Mouse (Mus musculus) neural tube, embryonic 14.5 days (tissue): ENCODE data around the gene Abtb2. TPM values are rescaled to one million over a fixed set of nuclear protein-coding genes. Genes with fewer than 3 reads are reported as not detected.
A peak's percentile ranks its signal among the peaks of the same experiment; 100 is the strongest.

Experiments used
- ATAC-seq: fragments of 200-750 bp; cut with Nextera tagmentation; 2 replicates; pipeline ENCODE4 v1.8.0; 2017; ENCODE audit warnings: low read depth, mild to moderate bottlenecking, moderate TSS enrichment, moderate library complexity
- H3K27ac ChIP-seq: fragments of 300-500 bp; sonication (generic); 2 replicates; pipeline ENCODE4 v1.5.1; 2014; ENCODE audit warnings: low read depth, mild to moderate bottlenecking, control low read depth, low read length, moderate library complexity, mixed read lengths
- H3K27me3 ChIP-seq: fragments of 300-500 bp; sonication (generic); 2 replicates; pipeline ENCODE4 v1.6.1; 2014; ENCODE audit warnings: low read length; ENCODE audit not compliant: control insufficient read depth, insufficient read depth
- H3K36me3 ChIP-seq: fragments of 300-500 bp; sonication (generic); 2 replicates; pipeline ENCODE4 v1.6.1; 2014; ENCODE audit warnings: low read length, mixed read lengths; ENCODE audit not compliant: control insufficient read depth, insufficient read depth
- H3K4me1 ChIP-seq: fragments of 300-500 bp; sonication (generic); 2 replicates; pipeline ENCODE4 v1.6.1; 2014; ENCODE audit warnings: low read length; ENCODE audit not compliant: control insufficient read depth, insufficient read depth
- H3K4me2 ChIP-seq: fragments of 300-500 bp; sonication (generic); 2 replicates; pipeline ENCODE4 v1.6.1; 2014; ENCODE audit warnings: mild to moderate bottlenecking, low read depth, low read length, control low read depth
- H3K4me3 ChIP-seq: fragments of 300-500 bp; sonication (generic); 2 replicates; pipeline ENCODE4 v1.5.1; 2014; ENCODE audit warnings: low read depth, low read length, control low read depth, mixed read lengths
- H3K9ac ChIP-seq: fragments of 300-500 bp; sonication (generic); replicated peaks from 2 replicates; pipeline ENCODE4 v1.6.1; 2014; ENCODE audit warnings: low read depth, mild to moderate bottlenecking, control low read depth, low read length, mixed read lengths
- H3K9me3 ChIP-seq: fragments of 300-500 bp; sonication (generic); 2 replicates; pipeline ENCODE4 v1.6.1; 2016; ENCODE audit warnings: low read length; ENCODE audit not compliant: control insufficient read depth
- WGBS: fragments of 180-500 bp; shearing (Covaris S2); extraction: QIAGEN DNeasy Blood & Tissue Kit; methylation state at CpG from one replicate; pipeline ENCODE4 v1.1.7; 2014; 5-methylcytosine and 5-hydroxymethylcytosine counted together
- polyA plus RNA-seq: library from polyadenylated mRNA; unstranded; fragments of >200 nt; fragmentation: Nextera tagmentation; extraction: Ambion mirVana; gene quantifications from 2 replicates; pipeline ENCODE4 v1.2.1, GENCODE M21; 2014

Gene Abtb2
- polyA plus RNA-seq, 1 experiment from 2014 or later, result 7.8 TPM

- Histone ChIP-seq H3K9me3 (no peaks in the 10 kb centered on the region), H3K4me1 (0 out of 2 replicates have a peak, but pooled peaks cover 2% of the 10 kb centered on the region), H3K27me3 (no peaks in the 10 kb centered on the region), H3K36me3 (no peaks in the 10 kb centered on the region), H3K27ac (peak overlapping the region; percentile 24; the same call in 1 of the 2 replicates), H3K4me2 (no peak overlapping the region), H3K9ac (no peak overlapping the region), H3K4me3 (no peak overlapping the region)
- ATAC-seq, result peak; percentile 54; the same call in 1 of the 2 replicates
- 55% methylated on average over 9 of the region's 9 CpGs for WGBS
Observed at GRCm38 (mm10) chr2:103591742-103592590, 25.9 kb downstream of the Abtb2 start.

- Histone ChIP-seq H3K36me3 (no peaks in the 10 kb centered on the region), H3K27ac (peak overlapping the region; percentile 24; the same call in 1 of the 2 replicates), H3K9ac (no peak overlapping the region), H3K9me3 (no peaks in the 10 kb centered on the region), H3K4me2 (no peak overlapping the region), H3K4me1 (0 out of 2 replicates have a peak, but pooled peaks cover 2% of the 10 kb centered on the region), H3K27me3 (no peaks in the 10 kb centered on the region), H3K4me3 (no peak overlapping the region)
- 76% methylated on average over 3 of the region's 3 CpGs for WGBS
- ATAC-seq, result 0 out of 2 replicates have a peak, but pooled peaks have one; percentile 24
Observed at GRCm38 (mm10) chr2:103592591-103592929, 26.4 kb downstream of the Abtb2 start.

- H3K27ac ChIP-seq, result no peak overlapping the region
- no peak for ATAC-seq
- H3K9ac ChIP-seq, result no peak overlapping the region
- 84% methylated on average over 6 of the region's 6 CpGs for WGBS
- no peak overlapping the region for H3K4me2 ChIP-seq
- no peak overlapping the region for H3K4me3 ChIP-seq
- H3K9me3 ChIP-seq, result no peaks in the 10 kb centered on the region
- no peaks in the 10 kb centered on the region for H3K27me3 ChIP-seq
- peaks cover 3% of the 10 kb centered on the region; the same call in 1 of the 2 replicates for H3K4me1 ChIP-seq
- H3K36me3 ChIP-seq, result no peaks in the 10 kb centered on the region
Observed at GRCm38 (mm10) chr2:103594592-103595011, 28.5 kb downstream of the Abtb2 start.

- H3K4me3 ChIP-seq, result no peak overlapping the region
- H3K36me3 ChIP-seq, result no peaks in the 10 kb centered on the region
- H3K9ac ChIP-seq, result no peak overlapping the region
- ATAC-seq, result no peak
- H3K4me1 ChIP-seq, result peaks cover 8% of the 10 kb centered on the region; the same call in 1 of the 2 replicates
- no peak overlapping the region for H3K27ac ChIP-seq
- WGBS, result 69% methylated on average over 5 of the region's 5 CpGs
- H3K4me2 ChIP-seq, result no peak overlapping the region
- H3K9me3 ChIP-seq, result no peaks in the 10 kb centered on the region
- no peaks in the 10 kb centered on the region for H3K27me3 ChIP-seq
Observed at GRCm38 (mm10) chr2:103595028-103595651, 29.0 kb downstream of the Abtb2 start.

GRCm38 (mm10) chr2:103599296-103599695 is 33.2 kb downstream of the Abtb2 start:
- Histone ChIP-seq H3K36me3 (no peaks in the 10 kb centered on the region), H3K27me3 (no peaks in the 10 kb centered on the region), H3K4me3 (no peak overlapping the region), H3K4me1 (peaks cover 10% of the 10 kb centered on the region), H3K27ac (no peak overlapping the region), H3K9me3 (no peaks in the 10 kb centered on the region), H3K4me2 (no peak overlapping the region), H3K9ac (no peak overlapping the region)
- 94% methylated on average over 1 of the region's 1 CpGs for WGBS
- no peak for ATAC-seq

- H3K4me3 ChIP-seq, result no peak overlapping the region
- no peaks in the 10 kb centered on the region for H3K27me3 ChIP-seq
- WGBS, result 51% methylated on average over 8 of the region's 8 CpGs
- no peaks in the 10 kb centered on the region for H3K9me3 ChIP-seq
- H3K27ac ChIP-seq, result peak overlapping the region; percentile 34; the same call in 1 of the 2 replicates
- H3K9ac ChIP-seq, result no peak overlapping the region
- H3K36me3 ChIP-seq, result no peaks in the 10 kb centered on the region
- H3K4me1 ChIP-seq, result peaks cover 10% of the 10 kb centered on the region
- no peak overlapping the region for H3K4me2 ChIP-seq
- no peak for ATAC-seq
Observed at GRCm38 (mm10) chr2:103600165-103600891, 34.2 kb downstream of the Abtb2 start.

- Histone ChIP-seq H3K27me3 (no peaks in the 10 kb centered on the region), H3K4me2 (no peak overlapping the region), H3K9me3 (no peaks in the 10 kb centered on the region), H3K4me3 (no peak overlapping the region), H3K36me3 (no peaks in the 10 kb centered on the region), H3K27ac (no peak overlapping the region), H3K4me1 (peaks cover 10% of the 10 kb centered on the region), H3K9ac (no peak overlapping the region)
- no peak for ATAC-seq
- 80% methylated on average over 1 of the region's 1 CpGs for WGBS
Observed at GRCm38 (mm10) chr2:103601126-103601525, 35.0 kb downstream of the Abtb2 start.

- no peak overlapping the region for H3K27ac ChIP-seq
- no peaks in the 10 kb centered on the region for H3K36me3 ChIP-seq
- 68% methylated on average over 1 of the region's 1 CpGs for WGBS
- H3K27me3 ChIP-seq, result no peaks in the 10 kb centered on the region
- H3K4me3 ChIP-seq, result no peak overlapping the region
- no peak for ATAC-seq
- peaks cover 10% of the 10 kb centered on the region for H3K4me1 ChIP-seq
- no peaks in the 10 kb centered on the region for H3K9me3 ChIP-seq
- no peak overlapping the region for H3K4me2 ChIP-seq
- no peak overlapping the region for H3K9ac ChIP-seq
Observed at GRCm38 (mm10) chr2:103601531-103601930, 35.4 kb downstream of the Abtb2 start.
